Mouse (Mus musculus) forebrain, embryonic 11.5 days (tissue): ENCODE data around the gene Hapln2. TPM values are rescaled to one million over a fixed set of nuclear protein-coding genes. Genes with fewer than 3 reads are reported as not detected.

Experiments used
- ATAC-seq: fragments of 200-750 bp; cut with Nextera tagmentation; replicated peaks from 2 replicates; pipeline ENCODE4 v1.8.0; 2017; ENCODE audit warnings: moderate TSS enrichment; ENCODE audit not compliant: low FRiP score
- DNase-seq: peaks from one replicate; pipeline ENCODE4 v3.0.0-alpha.2; 2017; ENCODE audit warnings: low spot score
- H3K27ac ChIP-seq: fragments of 300-500 bp; sonication (generic); 2 replicates; pipeline ENCODE4 v1.5.1; 2014; ENCODE audit warnings: low read depth, low read length
- H3K27me3 ChIP-seq: fragments of 300-500 bp; sonication (generic); 2 replicates; pipeline ENCODE4 v1.6.1; 2014; ENCODE audit warnings: mild to moderate bottlenecking, low read length, mixed read lengths; ENCODE audit not compliant: control insufficient read depth, insufficient read depth
- H3K36me3 ChIP-seq: fragments of 300-500 bp; sonication (generic); 2 replicates; pipeline ENCODE4 v1.6.1; 2014; ENCODE audit warnings: mild to moderate bottlenecking, low read length, moderate library complexity, mixed read lengths; ENCODE audit not compliant: control insufficient read depth, insufficient read depth
- H3K4me1 ChIP-seq: fragments of 300-500 bp; sonication (generic); replicated peaks from 2 replicates; pipeline ENCODE4 v1.6.1; 2014; ENCODE audit warnings: low read length, mixed read lengths; ENCODE audit not compliant: control insufficient read depth, insufficient read depth
- H3K4me2 ChIP-seq: fragments of 300-500 bp; sonication (generic); 2 replicates; pipeline ENCODE4 v1.6.1; 2014; ENCODE audit warnings: low read depth, mild to moderate bottlenecking, low read length, moderate library complexity, mixed read lengths; ENCODE audit not compliant: severe bottlenecking
- H3K4me3 ChIP-seq: fragments of 300-500 bp; sonication (generic); 2 replicates; pipeline ENCODE4 v1.5.1; 2014; ENCODE audit warnings: low read depth, low read length
- H3K9ac ChIP-seq: fragments of 300-500 bp; sonication (generic); 2 replicates; pipeline ENCODE4 v1.6.1; 2014; ENCODE audit warnings: low read length
- H3K9me3 ChIP-seq: fragments of 300-500 bp; sonication (generic); 2 replicates; pipeline ENCODE4 v1.6.1; 2016; ENCODE audit warnings: low read length, mixed read lengths; ENCODE audit not compliant: control insufficient read depth
- WGBS: fragments of 180-500 bp; shearing (Covaris S2); extraction: QIAGEN DNeasy Blood & Tissue Kit; methylation state at CpG from one replicate; pipeline ENCODE4 v1.1.7; 2014; 5-methylcytosine and 5-hydroxymethylcytosine counted together
- polyA plus RNA-seq: library from polyadenylated mRNA; unstranded; fragments of >200 nt; fragmentation: Nextera tagmentation; extraction: Ambion mirVana; gene quantifications from 2 replicates; pipeline ENCODE4 v1.2.1, GENCODE M21; 2014

Hapln2 gene
- polyA plus RNA-seq, 1 experiment from 2014 or later, result 0.27 TPM

DNA sequence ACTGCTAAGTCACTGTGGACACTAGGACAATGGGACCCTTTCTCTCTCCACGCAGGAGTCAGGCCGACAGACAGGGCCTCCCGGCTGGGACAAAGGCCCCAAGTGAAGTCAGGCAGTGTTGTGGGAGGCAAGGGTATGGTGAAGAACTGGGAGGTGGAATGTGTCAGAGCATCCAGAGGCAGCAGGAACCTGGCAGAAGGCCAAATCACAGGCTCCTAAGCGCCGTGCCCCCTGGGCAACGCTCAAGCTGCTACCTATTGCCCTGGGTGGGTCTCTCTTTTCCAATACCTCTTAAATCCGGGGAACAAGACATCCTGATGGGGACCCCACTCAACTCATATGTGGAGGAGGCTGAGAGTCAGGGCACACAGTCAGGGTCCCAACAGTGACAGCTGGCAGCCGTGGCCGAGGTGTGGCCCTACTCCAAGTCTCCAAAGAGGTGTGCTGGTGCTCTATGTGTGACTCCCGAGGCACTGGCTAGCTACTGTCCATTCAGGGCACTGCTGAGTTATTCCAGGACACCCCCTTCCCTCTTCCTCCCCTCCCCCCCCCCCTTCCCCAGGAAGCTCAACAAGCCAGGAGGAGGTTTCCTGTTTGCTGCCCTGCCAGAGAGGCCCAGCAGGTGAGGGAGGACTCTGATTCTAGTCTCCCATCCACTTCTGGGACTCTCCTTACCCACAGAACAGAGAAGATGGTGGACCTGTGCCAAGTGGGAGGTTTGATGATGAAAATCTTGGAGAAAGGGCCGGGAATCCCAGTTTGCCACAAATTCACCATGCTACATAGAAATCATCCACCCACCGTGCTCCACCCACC, 41.7 kb downstream of the Hapln2 start:
- peak overlapping the region; percentile 55; the same call in 1 of the 2 replicates for H3K27ac ChIP-seq
- WGBS, result 44% methylated on average over 12 of the region's 12 CpGs
- ATAC-seq (no peak), DNase-seq (peak; percentile 72)
- H3K4me3 ChIP-seq, result no peak overlapping the region
- H3K36me3 ChIP-seq, result no peaks in the 10 kb centered on the region
- no peaks in the 10 kb centered on the region for H3K9me3 ChIP-seq
- peak overlapping the region; percentile 14; the same call in 1 of the 2 replicates for H3K9ac ChIP-seq
- H3K4me1 ChIP-seq, result peaks cover 53% of the 10 kb centered on the region
- no peak overlapping the region for H3K4me2 ChIP-seq
- peaks cover 6% of the 10 kb centered on the region for H3K27me3 ChIP-seq

DNA sequence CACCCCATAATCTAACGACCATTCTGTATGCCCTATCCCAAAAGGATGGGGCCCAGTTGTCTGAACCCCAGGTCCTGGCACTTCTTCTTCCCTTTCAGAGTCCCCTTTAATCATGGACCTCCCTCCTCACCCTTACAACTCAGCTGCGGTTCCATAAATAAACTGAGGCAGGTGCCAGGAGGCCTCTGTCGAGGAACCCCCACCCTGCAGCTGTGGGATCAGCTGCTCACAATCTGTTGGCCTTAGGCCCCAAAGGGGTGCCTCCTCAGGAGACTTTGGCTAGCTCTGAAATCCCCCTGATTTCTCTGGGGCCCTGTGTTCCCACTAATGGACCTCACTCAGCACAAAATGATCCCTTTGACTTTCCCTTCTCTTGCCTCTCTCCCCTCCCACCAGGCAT, 43.3 kb downstream of the Hapln2 start:
- Histone ChIP-seq H3K4me2 (peak overlapping the region; percentile 11; the same call in 1 of the 2 replicates), H3K27me3 (peaks cover 6% of the 10 kb centered on the region), H3K4me1 (peaks cover 60% of the 10 kb centered on the region), H3K4me3 (no peak overlapping the region), H3K27ac (no peak overlapping the region; the same call in 1 of the 2 replicates), H3K9me3 (no peaks in the 10 kb centered on the region), H3K36me3 (no peaks in the 10 kb centered on the region), H3K9ac (peak overlapping the region; percentile 51; the same call in 1 of the 2 replicates)
- ATAC-seq (no peak), DNase-seq (no peak)
- 54% methylated on average over 3 of the region's 3 CpGs for WGBS

DNA sequence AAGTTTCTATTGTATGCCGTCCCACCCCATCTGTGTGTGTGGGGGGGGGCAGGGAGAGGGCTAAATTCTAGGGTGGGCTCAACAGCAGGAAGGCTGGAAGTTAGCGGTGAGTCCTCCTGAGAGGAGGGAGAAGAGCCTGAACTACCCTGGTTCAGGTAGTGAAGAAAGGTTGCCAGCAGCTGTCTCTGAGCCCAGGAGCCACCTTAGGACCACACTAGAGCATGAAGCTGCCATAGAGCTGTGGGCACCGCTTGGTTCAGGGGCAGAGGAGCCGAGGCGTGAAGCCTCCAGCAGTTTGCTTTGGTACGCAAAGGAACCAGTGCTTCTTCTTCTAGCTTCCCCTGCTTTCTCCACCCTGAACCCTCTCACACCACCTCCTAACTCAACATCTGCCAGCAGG, 43.8 kb downstream of the Hapln2 start:
- H3K4me3 ChIP-seq, result no peak overlapping the region
- H3K9me3 ChIP-seq, result no peaks in the 10 kb centered on the region
- ATAC-seq, result no peak
- H3K36me3 ChIP-seq, result no peaks in the 10 kb centered on the region
- peak overlapping the region; percentile 51; the same call in 1 of the 2 replicates for H3K9ac ChIP-seq
- H3K27ac ChIP-seq, result peak overlapping the region; percentile 88
- H3K4me2 ChIP-seq, result peak overlapping the region; percentile 36
- peaks cover 60% of the 10 kb centered on the region for H3K4me1 ChIP-seq
- WGBS, result 51% methylated on average over 6 of the region's 6 CpGs
- peaks cover 2% of the 10 kb centered on the region; the same call in 1 of the 2 replicates for H3K27me3 ChIP-seq
- DNase-seq, result peak; percentile 54

DNA sequence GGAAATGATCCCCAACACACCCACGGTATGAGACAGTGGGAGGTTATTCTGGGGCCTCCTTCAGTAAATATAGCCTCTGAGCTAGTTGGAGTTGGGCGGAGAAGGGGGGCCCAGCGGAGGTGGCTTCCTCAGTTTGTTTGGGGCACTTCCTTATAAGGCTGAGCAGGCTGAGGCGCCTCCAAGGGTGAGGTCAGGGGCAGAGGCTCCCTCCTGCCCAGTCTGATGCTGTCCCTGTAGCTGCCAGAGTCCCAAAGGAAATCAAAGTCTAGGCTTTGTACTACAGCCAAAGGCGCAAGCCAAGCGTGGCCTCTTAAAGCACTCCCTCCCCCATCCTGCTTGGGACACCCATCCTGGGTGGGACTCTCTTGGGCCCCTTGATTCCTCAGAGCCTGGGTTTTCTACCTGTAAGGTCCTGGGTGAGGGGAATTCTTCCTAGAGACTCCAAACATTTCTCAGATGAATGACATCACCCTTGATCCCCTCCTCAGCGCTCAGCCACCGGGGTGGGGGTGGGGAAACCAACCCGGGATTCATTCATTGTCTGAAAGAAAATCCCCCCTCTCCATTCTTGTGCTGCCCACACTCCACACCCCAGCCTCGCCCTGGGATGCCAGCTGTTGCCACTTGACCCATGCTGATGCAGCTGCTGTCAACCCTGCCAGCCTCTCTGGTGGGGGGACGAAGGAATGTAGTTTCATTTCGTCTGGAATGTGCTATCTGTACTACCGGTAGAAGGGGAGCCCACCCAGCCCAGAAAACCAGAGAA, 44.4 kb downstream of the Hapln2 start:
- H3K4me3 ChIP-seq, result no peak overlapping the region
- no peaks in the 10 kb centered on the region for H3K27me3 ChIP-seq
- peak overlapping the region; percentile 51 for H3K9ac ChIP-seq
- peaks cover 55% of the 10 kb centered on the region for H3K4me1 ChIP-seq
- ATAC-seq, result peak; percentile 37
- H3K36me3 ChIP-seq, result no peaks in the 10 kb centered on the region
- H3K4me2 ChIP-seq, result peak overlapping the region; percentile 36
- peak overlapping the region; percentile 88 for H3K27ac ChIP-seq
- no peaks in the 10 kb centered on the region for H3K9me3 ChIP-seq
- 2% methylated on average over 13 of the region's 13 CpGs for WGBS
- peak; percentile 80 for DNase-seq

DNA sequence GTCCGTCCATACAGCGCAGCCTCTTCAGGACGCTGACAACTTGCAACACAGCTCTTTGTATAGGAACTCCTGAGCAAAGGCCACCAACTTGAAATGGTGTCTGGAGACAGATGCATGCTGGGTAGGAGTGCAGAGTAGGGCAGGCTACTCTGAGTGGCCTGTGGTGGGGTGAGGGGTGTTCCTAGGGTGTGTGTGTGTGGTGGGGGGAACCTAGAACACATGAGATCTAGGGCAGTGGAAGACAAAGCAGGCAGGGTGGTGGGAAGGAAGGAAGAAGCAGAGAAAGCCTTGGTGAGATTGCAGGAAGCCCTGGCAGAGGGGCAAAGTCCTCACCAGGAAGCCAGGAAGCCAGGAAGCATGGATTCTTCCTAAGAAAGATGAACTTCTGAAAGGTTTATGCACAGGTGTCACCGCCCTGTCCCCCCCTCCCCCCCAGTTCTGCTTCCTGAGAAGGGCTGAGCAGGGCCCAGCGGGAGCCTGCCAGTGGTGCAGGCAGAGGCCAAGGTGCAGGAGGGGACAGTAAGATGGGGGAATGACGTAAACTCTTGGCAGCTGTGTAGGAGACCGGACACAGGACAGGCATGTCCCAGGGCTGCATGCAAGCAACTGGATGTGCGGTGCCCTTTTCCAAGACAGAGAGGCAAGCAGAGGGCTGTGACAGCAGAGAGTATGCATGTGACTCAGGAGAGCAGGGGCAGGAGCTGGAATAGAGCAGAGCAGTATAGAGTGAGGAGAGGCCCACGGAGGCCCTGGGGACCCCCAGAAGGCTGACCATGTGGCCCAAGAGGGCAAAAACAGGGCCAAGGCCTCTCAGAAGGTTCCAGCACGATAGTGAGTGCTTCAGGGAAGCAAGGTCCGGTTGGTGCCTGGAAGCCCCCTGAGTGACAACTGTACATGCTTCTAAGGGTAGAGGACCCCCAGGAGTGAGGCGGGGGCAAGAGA, 45.2 kb downstream of the Hapln2 start:
- no peak overlapping the region for H3K4me2 ChIP-seq
- H3K9me3 ChIP-seq, result no peaks in the 10 kb centered on the region
- peaks cover 4% of the 10 kb centered on the region; the same call in 1 of the 2 replicates for H3K36me3 ChIP-seq
- DNase-seq (peak; percentile 55), ATAC-seq (no peak)
- peaks cover 53% of the 10 kb centered on the region for H3K4me1 ChIP-seq
- WGBS, result 34% methylated on average over 12 of the region's 12 CpGs
- peak overlapping the region; percentile 88 for H3K27ac ChIP-seq
- H3K4me3 ChIP-seq, result no peak overlapping the region
- no peaks in the 10 kb centered on the region for H3K27me3 ChIP-seq
- peak overlapping the region; percentile 51 for H3K9ac ChIP-seq

DNA sequence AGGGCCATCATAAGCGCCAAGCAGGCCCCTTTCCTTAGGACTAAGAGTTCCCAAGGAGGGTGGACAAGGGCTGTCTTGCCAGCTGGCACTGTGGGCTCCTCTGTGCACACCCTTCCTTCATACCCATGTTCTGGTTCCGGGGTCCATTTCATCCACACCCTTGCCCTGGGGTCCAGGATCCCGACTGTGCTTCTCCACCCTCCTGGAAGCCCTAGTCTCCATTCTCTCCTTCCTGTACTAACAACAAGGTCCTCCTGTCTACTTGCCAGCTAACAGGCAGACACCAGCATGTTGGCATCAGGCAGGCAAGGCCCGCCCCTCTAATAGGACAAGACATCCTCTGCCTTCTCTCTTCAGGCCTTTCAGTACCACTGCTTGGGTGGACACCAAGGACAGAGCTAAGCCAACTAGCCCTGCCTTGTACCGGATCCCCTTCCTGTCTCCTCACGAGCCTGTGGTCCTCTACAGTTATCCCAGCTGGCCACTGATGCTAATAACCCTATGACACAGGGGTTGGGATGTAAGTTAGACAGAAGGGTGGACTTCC, 46.1 kb downstream of the Hapln2 start:
- H3K9me3 ChIP-seq, result no peaks in the 10 kb centered on the region

DNA sequence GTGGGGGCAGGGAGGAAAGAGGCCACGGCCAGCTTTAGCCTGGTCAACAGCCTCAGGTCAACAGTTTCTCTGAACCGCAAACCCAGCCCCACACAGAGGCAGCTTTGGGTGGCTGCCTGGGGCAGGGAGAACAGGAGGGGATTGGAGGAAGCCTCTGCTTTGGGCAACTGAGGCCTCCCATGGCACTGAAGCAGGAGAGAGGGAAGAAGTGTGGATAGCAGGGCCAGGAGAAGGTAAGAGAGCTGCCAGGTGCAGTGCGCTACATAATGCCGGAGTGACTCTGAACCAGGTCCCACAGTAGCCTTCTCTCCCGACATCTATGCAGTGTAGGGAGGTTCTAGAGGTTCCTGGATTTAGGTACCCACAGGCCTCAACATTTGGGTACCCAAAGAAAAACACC, 46.7 kb downstream of the Hapln2 start:
- ATAC-seq (no peak), DNase-seq (no peak)
- peaks cover 14% of the 10 kb centered on the region for H3K36me3 ChIP-seq
- H3K4me3 ChIP-seq, result no peak overlapping the region
- H3K27ac ChIP-seq, result peak overlapping the region; percentile 88; the same call in 1 of the 2 replicates
- no peaks in the 10 kb centered on the region for H3K9me3 ChIP-seq
- H3K9ac ChIP-seq, result no peak overlapping the region
- peaks cover 45% of the 10 kb centered on the region for H3K4me1 ChIP-seq
- H3K27me3 ChIP-seq, result no peaks in the 10 kb centered on the region
- WGBS, result 67% methylated on average over 5 of the region's 5 CpGs
- no peak overlapping the region for H3K4me2 ChIP-seq

More for the DNA sequence above, 46.1 kb downstream of the Hapln2 start:
- no peaks in the 10 kb centered on the region for H3K27me3 ChIP-seq
- ATAC-seq, result no peak
- no peak overlapping the region for H3K4me2 ChIP-seq
- no peak for DNase-seq
- no peak overlapping the region for H3K4me3 ChIP-seq
- H3K27ac ChIP-seq, result peak overlapping the region; percentile 88
- H3K4me1 ChIP-seq, result peaks cover 47% of the 10 kb centered on the region
- H3K36me3 ChIP-seq, result peaks cover 12% of the 10 kb centered on the region
- no peak overlapping the region for H3K9ac ChIP-seq
- 88% methylated on average over 6 of the region's 6 CpGs for WGBS
